Mouse (Mus musculus) liver, adult 2 months (tissue): ENCODE measurements around the gene Lsmem1.

Experiments
- CTCF ChIP-seq: fragments of 200-500 bp; IDR thresholded peaks from 2 replicates; pipeline ENCODE4 v1.5.1; 2011; ENCODE audit warnings: low read depth, low read length, control low read depth
- POLR2A ChIP-seq: fragments of 200-500 bp; IDR thresholded peaks from 2 replicates; pipeline ENCODE4 v1.6.1; 2011; ENCODE audit warnings: low read length, control low read depth; ENCODE audit not compliant: insufficient read depth; ENCODE audit errors: extremely low read depth

DNA sequence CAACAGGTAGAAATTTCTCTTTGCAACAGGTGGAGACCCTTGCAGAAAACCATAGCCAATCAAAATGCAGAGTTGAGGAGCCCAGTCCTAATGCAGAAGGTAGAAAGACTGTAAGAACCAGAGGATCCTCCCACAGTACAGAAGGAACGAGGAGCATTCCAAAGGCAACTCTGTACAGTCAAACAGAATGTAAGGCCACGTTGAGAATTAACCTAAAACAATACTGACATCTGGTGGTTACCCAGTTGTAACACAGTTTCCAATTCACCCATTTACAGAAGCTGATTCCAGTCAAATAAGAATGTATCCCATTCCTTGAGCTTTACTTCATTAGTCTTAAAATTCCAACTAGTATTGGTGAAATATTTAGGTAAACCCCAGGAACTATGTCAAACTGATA is 34.7 kb downstream of the Lsmem1 start:
- TF ChIP-seq CTCF: peak; percentile 39; the same call in 1 of the 2 replicates
- no peak for TF ChIP-seq POLR2A
